11 mouse cellular contexts compared by ENCODE assay signal in genomic region chr12:35533133-35533532, GRCm38 (mm10). TPM values are rescaled to one million over a fixed set of nuclear protein-coding genes. Genes with fewer than 3 reads are reported as not detected.
DNase-seq lines count a peak whose midpoint lies in the region; ATAC-seq and TF ChIP-seq lines count a peak whose summit lies in the region.
"Had no signal": no experiment of that assay in that cellular context is flagged by ENCODE, and none has a peak within 500 bp of the region (broad histone marks: within the 10 kb centered on the region; RNA-seq: fewer than 3 reads in every experiment).

No protein-coding gene starts in this region.

- H3K79me2 ChIP-seq in heart, adult 2 months (replicated peaks; ENCODE audit: control insufficient read depth, insufficient read depth, low read length): no peaks in the 10 kb centered on the region
- H3K79me2 ChIP-seq in liver, adult 2 months (ENCODE audit: control insufficient read depth, insufficient read depth, low read length): peaks cover 11% of the 10 kb centered on the region; the same call in 1 of the 2 replicates

- no peaks in the 10 kb centered on the region for H3K9me3 ChIP-seq in embryonic facial prominence, embryonic 14.5 days (ENCODE audit: control insufficient read depth, low read length)
- no peaks in the 10 kb centered on the region for H3K9me3 ChIP-seq in liver, embryonic 16.5 days (replicated peaks; ENCODE audit: control insufficient read depth, low read length)
- H3K9me3 ChIP-seq: hindbrain, embryonic 13.5 days had no signal

- no peak overlapping the region; the same call in 1 of the 2 replicates for H3K9ac ChIP-seq in heart, adult 2 months (ENCODE audit: low read depth, low read length)
- no peak overlapping the region; the same call in 1 of the 2 replicates for H3K9ac ChIP-seq in liver, adult 2 months (ENCODE audit: low read depth, low read length)
- no peak overlapping the region for H3K9ac ChIP-seq in embryonic facial prominence, embryonic 14.5 days (ENCODE audit: low read depth, low read length)
- 0 out of 2 replicates have a peak overlapping the region, but pooled peaks have one; percentile 12 for H3K9ac ChIP-seq in liver, embryonic 16.5 days (ENCODE audit: low read depth, low read length)
- H3K9ac ChIP-seq: hindbrain, embryonic 13.5 days had no signal

- peak overlapping the region; percentile 55 for H3K27ac ChIP-seq in heart, adult 2 months
- H3K27ac ChIP-seq in liver, adult 2 months (replicated peaks; ENCODE audit: insufficient read depth, low read depth, low read length): no peak overlapping the region
- no peak overlapping the region for H3K27ac ChIP-seq in embryonic facial prominence, embryonic 14.5 days (replicated peaks; ENCODE audit: low read depth, low read length)
- H3K27ac ChIP-seq in liver, embryonic 16.5 days (ENCODE audit: low read length): no peak overlapping the region
- H3K27ac ChIP-seq: hindbrain, embryonic 13.5 days had no signal

- peaks cover 9% of the 10 kb centered on the region for H3K36me3 ChIP-seq in heart, adult 2 months (ENCODE audit: control insufficient read depth, insufficient read depth, low read length)
- no peaks in the 10 kb centered on the region; the same call in 1 of the 2 replicates for H3K36me3 ChIP-seq in liver, adult 2 months (ENCODE audit: control insufficient read depth, insufficient read depth, low read length)
- no peaks in the 10 kb centered on the region for H3K36me3 ChIP-seq in embryonic facial prominence, embryonic 14.5 days (ENCODE audit: control insufficient read depth, insufficient read depth, low read length)
- no peaks in the 10 kb centered on the region for H3K36me3 ChIP-seq in liver, embryonic 16.5 days (ENCODE audit: control insufficient read depth, insufficient read depth)
- H3K36me3 ChIP-seq: hindbrain, embryonic 13.5 days had no signal

- H3K4me3 ChIP-seq in heart, adult 2 months: peak overlapping the region; percentile 36
- peak overlapping the region; percentile 51 for H3K4me3 ChIP-seq in liver, adult 2 months (ENCODE audit: insufficient read depth, low read depth, low read length)
- H3K4me3 ChIP-seq in embryonic facial prominence, embryonic 14.5 days (ENCODE audit: low read depth, low read length): peak overlapping the region; percentile 80
- peak overlapping the region; percentile 35 for H3K4me3 ChIP-seq in liver, embryonic 16.5 days (ENCODE audit: low read depth, low read length)

- intact Hi-C loops in heart, adult 2 months (cut with DNase I): loop anchor here (2.0 to 10.0 kb wide), 7 partner anchors 71 to 512 kb away; partner anchors contain the start of gene Tspan13
- intact Hi-C loops in heart, postnatal 10 days (cut with DNase I): loop anchor here (5.0 kb wide), 1 partner anchor 221 kb away; no protein-coding TSS in a partner anchor

- no peak for ATAC-seq in embryonic facial prominence, embryonic 14.5 days (ENCODE audit: low read depth)
- ATAC-seq in liver, embryonic 16.5 days (ENCODE audit: low read depth): no peak

- H3K4me1 ChIP-seq in heart, adult 2 months (ENCODE audit: control insufficient read depth, insufficient read depth, low read length): peaks cover 1% of the 10 kb centered on the region; the same call in 1 of the 2 replicates
- peaks cover 7% of the 10 kb centered on the region for H3K4me1 ChIP-seq in liver, adult 2 months (ENCODE audit: control insufficient read depth, insufficient read depth, low read length)
- H3K4me1 ChIP-seq in embryonic facial prominence, embryonic 14.5 days (ENCODE audit: control insufficient read depth, insufficient read depth, low read length): no peaks in the 10 kb centered on the region
- peaks cover 2% of the 10 kb centered on the region for H3K4me1 ChIP-seq in liver, embryonic 16.5 days (ENCODE audit: control insufficient read depth, low read depth, low read length)
- H3K4me1 ChIP-seq: hindbrain, embryonic 13.5 days had no signal

- peak overlapping the region; percentile 97 for H3K4me2 ChIP-seq in embryonic facial prominence, embryonic 14.5 days (ENCODE audit: low read depth, low read length)
- H3K4me2 ChIP-seq in liver, embryonic 16.5 days (ENCODE audit: low read depth, low read length): no peak overlapping the region

- DNase-seq in heart, adult 2 months: no peak
- DNase-seq in heart, postnatal 10 days: no peak
- peak; percentile 90 for DNase-seq in liver, adult 2 months (ENCODE audit: extremely low read depth, low read depth, low spot score)
- DNase-seq in liver: no peak
- no peak for DNase-seq in embryonic facial prominence, embryonic 14.5 days (ENCODE audit: low spot score)
- no peak for DNase-seq in layer of hippocampus, postnatal 36 days
- no peak for DNase-seq in ovary, adult 18-20 months (ENCODE audit: low spot score)
- DNase-seq: cerebellum, postnatal 36 days; layer of hippocampus, adult 9-11 months had no signal

- no peak for TF ChIP-seq CTCF in heart, adult 2 months (IDR thresholded peaks at IDR 0.05)
- TF ChIP-seq CTCF in liver, adult 2 months (IDR thresholded peaks at IDR 0.05; ENCODE audit: low read depth, low read length): no peak

- no peak for TF ChIP-seq POLR2A in heart, adult 2 months (IDR thresholded peaks at IDR 0.05; ENCODE audit: insufficient read depth, low read depth, low read length)
- TF ChIP-seq POLR2A in liver, adult 2 months (IDR thresholded peaks at IDR 0.05; ENCODE audit: extremely low read depth, insufficient read depth, low read length): no peak

- H3K27me3 ChIP-seq in heart, adult 2 months (ENCODE audit: control insufficient read depth, insufficient read depth, low read length): no peaks in the 10 kb centered on the region
- no peaks in the 10 kb centered on the region for H3K27me3 ChIP-seq in liver, adult 2 months (ENCODE audit: control insufficient read depth, insufficient read depth, low read length)
- H3K27me3 ChIP-seq in embryonic facial prominence, embryonic 14.5 days (replicated peaks; ENCODE audit: control insufficient read depth, insufficient read depth, low read length): peaks cover 7% of the 10 kb centered on the region
- H3K27me3 ChIP-seq in liver, embryonic 16.5 days (ENCODE audit: control insufficient read depth, insufficient read depth, low read depth, low read length): peaks cover 4% of the 10 kb centered on the region

- no peak for TF ChIP-seq EP300 in heart, adult 2 months (IDR thresholded peaks at IDR 0.05; ENCODE audit: insufficient read depth, low read depth, low read length)

- 50% methylated on average over 5 of the region's 5 CpGs for WGBS in heart, adult 2 months
- 2% methylated on average over 5 of the region's 5 CpGs for WGBS in liver, adult 2 months
- 57% methylated on average over 5 of the region's 5 CpGs for WGBS in embryonic facial prominence, embryonic 14.5 days
- WGBS in liver, embryonic 16.5 days (ENCODE audit: insufficient replicate concordance): 28% methylated on average over 5 of the region's 5 CpGs

RNA-seq across cellular contexts. Expression of gene Ahr, which starts 1.7 kb away (rescaled TPM):
- 1 to 10 TPM; 2.8 to 5.6 TPM for total RNA-seq in heart, adult 2 months (2021)
- polyA plus RNA-seq in heart, adult 2 months (2012; rRNA removed): 2.6 and 4.3 TPM in 2 replicates
- 1 to 10 TPM; 6.0 to 7.1 TPM for total RNA-seq in heart, postnatal 10 days (2021)
- 26.5 and 27.2 TPM in 2 replicates for total RNA-seq in liver, adult 2 months (2014; rRNA removed)
- 10.1 and 11.5 TPM in 2 replicates for polyA plus RNA-seq in liver, adult 2 months (2012; rRNA removed)
- 17.7 and 18.8 TPM in 2 replicates for polyA plus RNA-seq in embryonic facial prominence, embryonic 14.5 days (2014; fragmentation: Nextera tagmentation; extraction: Ambion mirVana)
- 3.8 and 4.1 TPM in 2 replicates for polyA plus RNA-seq in liver, embryonic 16.5 days (2015; fragmentation: Nextera tagmentation; extraction: Ambion mirVana)
- total RNA-seq in layer of hippocampus, postnatal 36 days (2021): 1 to 10 TPM; 6.9 to 7.4 TPM
